Mouse (Mus musculus): ENCODE data around the gene Neurl1a.

- TF ChIP-seq FLI1 (IDR thresholded peaks at IDR 0.05; ENCODE audit: low read length) (no peak), GATA1 (IDR thresholded peaks at IDR 0.05; ENCODE audit: borderline replicate concordance, low read length) (no peak)
These were observed 619 bp upstream of the Neurl1a start for GRCm38 (mm10) chr19:47178001-47178400.

Data from megakaryocyte, embryonic 14.5 days (primary cell).